Mouse (Mus musculus) forebrain, embryonic 13.5 days (tissue): ENCODE results near the gene Rps8. TPM values are rescaled to one million over a fixed set of nuclear protein-coding genes. Genes with fewer than 3 reads are reported as not detected.
"Not testable (repeated sequence)": the region's sequence is repeated elsewhere in the genome, so short reads cannot be mapped to it uniquely, and the experiment has no call there.

Experiments used
- ATAC-seq: fragments of 200-750 bp; cut with Nextera tagmentation; 2 replicates; pipeline ENCODE4 v1.8.0; 2017
- H3K27ac ChIP-seq: fragments of 300-500 bp; sonication (generic); 2 replicates; pipeline ENCODE4 v1.5.1; 2015; ENCODE audit warnings: inconsistent platforms, mild to moderate bottlenecking, moderate library complexity
- H3K27me3 ChIP-seq: fragments of 300-500 bp; sonication (generic); 2 replicates; pipeline ENCODE4 v1.6.1; 2015; ENCODE audit warnings: mild to moderate bottlenecking, inconsistent platforms
- H3K36me3 ChIP-seq: fragments of 300-500 bp; sonication (generic); 2 replicates; pipeline ENCODE4 v1.6.1; 2015; ENCODE audit warnings: mild to moderate bottlenecking, inconsistent platforms; ENCODE audit not compliant: poor library complexity, severe bottlenecking
- H3K4me1 ChIP-seq: fragments of 300-500 bp; sonication (generic); 2 replicates; pipeline ENCODE4 v1.6.1; 2015; ENCODE audit warnings: inconsistent platforms
- H3K4me2 ChIP-seq: fragments of 300-500 bp; sonication (generic); 2 replicates; pipeline ENCODE4 v1.6.1; 2015; ENCODE audit warnings: inconsistent platforms, mild to moderate bottlenecking, moderate library complexity
- H3K4me3 ChIP-seq: fragments of 300-500 bp; sonication (generic); 2 replicates; pipeline ENCODE4 v1.5.1; 2015; ENCODE audit warnings: mild to moderate bottlenecking, inconsistent platforms
- H3K9ac ChIP-seq: fragments of 300-500 bp; sonication (generic); 2 replicates; pipeline ENCODE4 v1.6.1; 2015; ENCODE audit warnings: mild to moderate bottlenecking, inconsistent platforms
- H3K9me3 ChIP-seq: fragments of 300-500 bp; sonication (generic); replicated peaks from 2 replicates; pipeline ENCODE4 v1.6.1; 2016; ENCODE audit warnings: inconsistent platforms
- WGBS: fragments of 180-500 bp; shearing (Covaris S2); methylation state at CpG from one replicate; pipeline ENCODE4 v1.1.7; 2015; 5-methylcytosine and 5-hydroxymethylcytosine counted together
- polyA plus RNA-seq: library from polyadenylated mRNA; unstranded; fragments of >200 nt; fragmentation: Nextera tagmentation; extraction: Ambion mirVana; gene quantifications from 2 replicates; pipeline ENCODE4 v1.2.1, GENCODE M21; 2015

Rps8 gene
- 667 and 710 TPM in 2 replicates for polyA plus RNA-seq

DNA sequence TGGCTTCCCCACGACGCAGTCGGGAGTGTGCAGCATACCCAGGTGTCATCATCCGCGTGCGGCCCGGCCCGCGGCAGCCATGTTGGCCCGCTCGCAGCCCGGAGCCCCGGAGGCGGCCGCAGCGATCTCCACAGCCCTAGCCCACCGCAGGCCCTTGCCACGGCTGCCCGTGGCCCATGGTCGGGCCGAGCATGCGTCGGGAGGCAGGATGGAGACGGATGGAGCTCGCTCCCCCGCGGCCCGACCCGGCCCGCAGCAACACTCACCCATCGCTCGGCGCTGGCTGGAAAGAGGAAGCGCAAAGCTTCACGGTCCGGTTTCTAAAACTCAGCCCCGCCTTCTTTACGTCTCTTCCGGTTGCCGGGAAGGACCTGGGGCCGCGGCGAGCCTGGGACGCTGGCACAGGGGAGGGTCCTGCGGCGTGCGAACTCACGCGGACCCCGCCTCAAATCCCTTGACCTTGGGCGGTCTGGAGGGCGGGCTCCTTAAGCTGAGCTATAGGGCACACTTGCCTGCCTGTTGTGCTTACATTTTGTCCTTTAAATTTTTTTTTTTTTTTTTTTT, at the start of gene Rps8:
Rps8 (minus strand) TSS at position 452 of the 564 bp plus-strand sequence.
- WGBS, result under 1% methylated on average over 52 of the region's 52 CpGs
- Histone ChIP-seq H3K36me3 (peaks cover 60% of the 10 kb centered on the region), H3K4me3 (peak within 1 kb of the TSS; percentile 96), H3K9ac (peak within 1 kb of the TSS; percentile 100), H3K4me2 (peak within 1 kb of the TSS; percentile 89), H3K9me3 (no peaks in the 10 kb centered on the region), H3K27me3 (no peaks in the 10 kb centered on the region), H3K4me1 (peaks cover 26% of the 10 kb centered on the region), H3K27ac (peak within 1 kb of the TSS; percentile 94)
- peak; percentile 94 for ATAC-seq

DNA sequence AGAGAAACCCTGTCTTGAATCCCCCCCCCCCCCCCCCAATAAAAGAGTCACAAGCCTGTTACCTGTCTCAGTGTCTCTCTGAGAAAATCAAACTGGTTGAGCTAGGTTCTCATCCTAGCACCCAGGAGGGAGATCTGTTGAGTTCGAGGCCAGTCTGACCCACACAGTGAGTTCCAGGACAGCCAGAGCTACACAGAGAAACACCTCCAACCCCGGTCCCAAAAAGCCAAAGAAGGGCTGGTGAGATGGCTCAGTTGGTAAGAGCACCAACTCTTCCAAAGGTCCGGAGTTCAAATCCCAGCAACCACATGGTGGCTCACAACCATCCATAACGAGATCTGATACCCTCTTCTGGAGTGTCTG, 46.9 kb upstream of the Rps8 start:
- 0 out of 2 replicates have a peak, but pooled peaks cover 4% of the 10 kb centered on the region for H3K4me1 ChIP-seq
- H3K9me3 ChIP-seq, result no peaks in the 10 kb centered on the region
- 67% methylated on average over 4 of the region's 4 CpGs for WGBS
- no peak overlapping the region for H3K9ac ChIP-seq
- peak overlapping the region; percentile 54; the same call in 1 of the 2 replicates for H3K4me2 ChIP-seq
- no peak overlapping the region for H3K4me3 ChIP-seq
- H3K27ac ChIP-seq, result no peak overlapping the region
- no peaks in the 10 kb centered on the region for H3K36me3 ChIP-seq
- no peak for ATAC-seq
- no peaks in the 10 kb centered on the region for H3K27me3 ChIP-seq

DNA sequence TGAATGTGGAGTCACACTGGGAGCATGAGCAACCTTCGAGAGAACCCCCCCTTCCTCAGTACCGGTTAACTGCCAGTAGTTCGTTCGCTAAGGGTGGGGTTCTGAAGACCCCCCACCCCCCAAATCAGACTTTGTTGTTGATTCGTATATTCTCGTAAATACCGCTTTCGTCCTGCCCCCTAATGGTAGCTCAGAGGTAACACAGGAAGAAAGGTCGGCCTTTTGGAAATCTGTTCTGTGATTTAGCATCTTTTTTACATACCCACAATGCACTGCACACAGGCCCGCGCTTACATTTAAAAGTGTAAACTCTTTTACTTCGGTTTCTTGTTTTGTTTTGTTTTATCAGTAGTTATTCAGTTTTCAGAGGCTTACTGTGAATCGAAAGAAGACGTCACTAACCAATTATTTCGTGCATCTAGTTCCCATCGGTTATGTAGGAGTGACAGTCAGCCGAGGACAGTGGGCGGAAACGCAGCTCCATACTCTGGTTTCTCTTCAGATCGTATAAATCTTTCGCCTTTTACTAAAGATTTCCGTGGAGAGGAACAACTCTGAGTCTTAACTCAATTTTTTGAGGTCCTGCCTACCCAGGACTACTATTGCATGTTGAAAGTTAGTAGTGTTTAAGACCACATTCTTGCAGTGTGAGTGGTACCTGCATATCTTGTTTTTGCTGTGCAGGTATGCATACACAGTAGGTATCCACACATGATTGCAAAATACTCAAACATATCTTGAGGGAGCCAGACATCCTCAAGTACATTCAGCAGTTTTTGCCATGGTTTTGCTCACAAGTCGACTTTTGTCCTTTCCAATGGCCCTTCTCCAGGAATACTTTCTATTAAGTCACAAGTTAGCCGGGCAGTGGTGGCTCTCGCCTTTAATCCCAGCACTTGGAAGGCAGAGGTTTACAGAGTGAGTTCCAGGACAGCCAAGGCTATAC, 46.3 kb upstream of the Rps8 start:
- peak; percentile 67 for ATAC-seq
- peak overlapping the region; percentile 36; the same call in 1 of the 2 replicates for H3K27ac ChIP-seq
- 0 out of 2 replicates have a peak, but pooled peaks cover 4% of the 10 kb centered on the region for H3K4me1 ChIP-seq
- 2% methylated on average over 25 of the region's 25 CpGs for WGBS
- H3K36me3 ChIP-seq, result no peaks in the 10 kb centered on the region
- no peaks in the 10 kb centered on the region for H3K27me3 ChIP-seq
- H3K4me3 ChIP-seq, result peak overlapping the region; percentile 32
- H3K9ac ChIP-seq, result peak overlapping the region; percentile 51
- no peaks in the 10 kb centered on the region for H3K9me3 ChIP-seq
- H3K4me2 ChIP-seq, result peak overlapping the region; percentile 54

DNA sequence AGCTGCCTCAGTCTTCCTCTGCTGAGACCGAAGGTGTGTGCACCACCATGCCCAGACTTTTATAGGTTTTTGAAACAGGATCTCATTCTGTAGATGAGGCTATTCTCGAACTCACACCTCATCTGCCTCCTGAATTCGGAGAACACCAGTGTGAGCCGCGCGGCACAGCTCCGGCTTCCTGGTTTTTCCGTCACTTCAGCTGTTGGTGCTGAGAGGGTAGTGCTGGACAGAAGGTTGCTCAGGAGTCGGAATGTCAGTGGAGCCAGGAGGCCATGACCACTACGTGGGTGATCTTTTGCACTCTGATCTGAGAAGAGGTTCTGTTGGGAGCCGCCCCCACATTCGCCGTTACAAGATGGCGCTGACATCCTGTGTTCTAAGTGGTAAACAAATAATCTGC, 35.8 kb upstream of the Rps8 start:
- H3K9me3 ChIP-seq, result no peaks in the 10 kb centered on the region
- no peak for ATAC-seq
- WGBS, result 95% methylated on average over 14 of the region's 14 CpGs

DNA sequence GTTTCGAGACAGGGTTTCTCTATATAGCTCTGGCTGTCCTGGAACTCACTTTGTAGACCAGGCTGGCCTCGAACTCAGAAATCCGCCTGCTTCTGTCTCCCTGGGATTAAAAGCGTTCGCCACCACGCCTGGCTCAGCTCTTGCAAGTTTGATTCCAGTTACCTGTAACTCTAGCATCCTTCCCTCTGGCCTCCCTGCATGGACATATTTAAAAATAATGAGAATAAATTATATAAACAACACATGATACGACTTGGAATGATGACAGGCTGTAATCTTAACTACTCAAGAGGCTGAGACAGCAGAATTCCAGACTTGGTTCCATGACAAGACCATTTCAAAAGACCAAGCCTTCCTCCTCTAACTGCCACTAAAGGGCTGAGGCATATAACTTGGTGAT, 34.6 kb upstream of the Rps8 start:
- Histone ChIP-seq H3K36me3 (no peaks in the 10 kb centered on the region), H3K27ac (peak overlapping the region; percentile 49; the same call in 1 of the 2 replicates), H3K4me3 (no peak overlapping the region), H3K27me3 (no peaks in the 10 kb centered on the region), H3K4me2 (peak overlapping the region; percentile 19; the same call in 1 of the 2 replicates), H3K9me3 (no peaks in the 10 kb centered on the region), H3K4me1 (peaks cover 6% of the 10 kb centered on the region; the same call in 1 of the 2 replicates), H3K9ac (0 out of 2 replicates have a peak overlapping the region, but pooled peaks have one; percentile 61)
- 65% methylated on average over 7 of the region's 7 CpGs for WGBS
- no peak for ATAC-seq

More for the DNA sequence above, 35.8 kb upstream of the Rps8 start:
- H3K4me3 ChIP-seq, result no peak overlapping the region
- no peak overlapping the region for H3K9ac ChIP-seq
- no peak overlapping the region for H3K27ac ChIP-seq
- no peaks in the 10 kb centered on the region for H3K27me3 ChIP-seq
- H3K36me3 ChIP-seq, result no peaks in the 10 kb centered on the region
- no peak overlapping the region for H3K4me2 ChIP-seq
- H3K4me1 ChIP-seq, result peaks cover 6% of the 10 kb centered on the region; the same call in 1 of the 2 replicates

DNA sequence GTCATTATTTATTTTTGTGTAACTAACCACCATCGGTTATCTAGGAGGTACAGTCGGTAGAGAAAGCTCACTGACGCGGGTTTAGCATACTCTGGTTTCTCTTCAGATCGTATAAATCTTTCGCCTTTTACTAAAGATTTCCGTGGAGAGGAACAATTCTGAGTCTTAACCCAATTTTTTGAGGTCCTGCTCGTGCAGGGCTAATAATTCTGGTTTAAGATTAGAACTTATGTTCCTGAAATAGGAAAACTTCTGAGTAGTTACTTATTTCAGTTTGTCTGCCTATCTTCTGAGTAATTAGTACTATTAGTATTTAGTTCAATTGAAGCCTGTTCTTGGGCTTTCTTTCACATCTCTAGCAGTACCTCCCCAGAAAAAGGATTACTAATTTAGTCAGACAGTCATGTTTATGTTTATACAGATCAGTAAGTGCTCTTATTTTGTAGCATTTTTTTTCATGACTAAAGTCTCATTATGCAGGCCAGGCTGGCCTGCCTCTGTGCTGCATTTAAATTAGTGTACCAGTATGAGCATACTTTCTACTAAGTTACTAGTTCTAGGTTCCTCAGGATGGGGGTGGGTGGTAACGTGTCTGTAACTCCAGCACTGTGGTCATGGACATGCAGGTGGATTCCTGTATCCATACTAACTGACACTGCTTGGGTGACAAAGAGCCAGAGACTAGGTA, 34.0 kb upstream of the Rps8 start:
- WGBS, result 0% methylated on average over 9 of the region's 9 CpGs
- peak; percentile 91 for ATAC-seq
- Histone ChIP-seq H3K36me3 (no peaks in the 10 kb centered on the region), H3K9ac (peak overlapping the region; percentile 61), H3K4me2 (peak overlapping the region; percentile 43), H3K4me1 (peaks cover 6% of the 10 kb centered on the region; the same call in 1 of the 2 replicates), H3K4me3 (peak overlapping the region; percentile 21), H3K27ac (peak overlapping the region; percentile 49), H3K9me3 (no peaks in the 10 kb centered on the region), H3K27me3 (no peaks in the 10 kb centered on the region)

DNA sequence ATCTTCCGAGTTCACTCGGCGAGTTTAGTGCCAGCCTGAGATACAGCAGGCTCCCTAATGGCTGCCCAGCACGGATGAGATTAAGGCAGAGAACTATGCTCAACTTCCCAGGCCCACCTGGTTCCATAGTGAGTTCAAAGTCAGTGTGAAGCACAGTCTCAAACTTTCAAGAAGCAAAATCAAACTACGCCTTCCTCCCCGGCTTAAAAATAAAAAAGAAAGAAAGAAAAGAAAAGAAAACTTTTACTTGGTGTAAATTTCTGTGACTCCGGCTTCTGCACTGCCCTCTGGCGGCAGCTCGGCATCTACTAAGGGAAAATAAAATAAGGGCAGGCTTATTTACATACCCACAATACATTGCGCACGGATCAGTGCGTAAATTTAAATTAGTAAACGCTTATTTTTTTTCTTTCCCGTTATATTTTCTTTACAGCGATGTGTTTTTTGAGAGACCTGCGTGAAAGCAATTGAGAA, 33.4 kb upstream of the Rps8 start:
- Histone ChIP-seq H3K4me1 (peaks cover 6% of the 10 kb centered on the region; the same call in 1 of the 2 replicates), H3K4me3 (peak overlapping the region; percentile 21), H3K36me3 (no peaks in the 10 kb centered on the region), H3K27me3 (no peaks in the 10 kb centered on the region), H3K4me2 (peak overlapping the region; percentile 43), H3K27ac (peak overlapping the region; percentile 49), H3K9me3 (no peaks in the 10 kb centered on the region), H3K9ac (peak overlapping the region; percentile 61)
- peak; percentile 76 for ATAC-seq
- 2% methylated on average over 16 of the region's 16 CpGs for WGBS

DNA sequence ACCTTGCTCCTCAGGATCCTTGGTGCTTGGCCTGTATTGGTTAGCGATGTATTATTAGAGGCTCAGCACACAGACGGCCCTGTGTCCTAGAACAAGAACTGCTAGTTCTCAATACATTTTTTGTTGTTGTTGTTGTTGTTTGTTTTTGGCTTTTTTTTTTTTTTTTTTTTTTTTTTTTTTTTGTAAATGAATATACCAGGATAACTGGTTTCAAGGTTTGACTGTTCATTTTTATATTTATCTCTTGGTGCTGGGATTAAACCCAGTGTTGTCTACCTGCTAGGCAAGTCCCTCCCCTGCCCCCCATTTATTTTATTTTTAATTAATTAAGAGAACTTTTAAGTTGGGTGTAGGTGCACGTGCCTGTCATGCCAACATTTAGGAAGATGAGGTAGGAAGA, 32.9 kb upstream of the Rps8 start:
- peak overlapping the region; percentile 43 for H3K4me2 ChIP-seq
- H3K36me3 ChIP-seq, result no peaks in the 10 kb centered on the region
- no peaks in the 10 kb centered on the region for H3K9me3 ChIP-seq
- H3K27ac ChIP-seq, result no peak overlapping the region
- no peak for ATAC-seq
- WGBS, result 55% methylated on average over 3 of the region's 3 CpGs
- no peak overlapping the region for H3K9ac ChIP-seq
- peak overlapping the region; percentile 21; the same call in 1 of the 2 replicates for H3K4me3 ChIP-seq
- H3K27me3 ChIP-seq, result no peaks in the 10 kb centered on the region
- peaks cover 6% of the 10 kb centered on the region; the same call in 1 of the 2 replicates for H3K4me1 ChIP-seq

DNA sequence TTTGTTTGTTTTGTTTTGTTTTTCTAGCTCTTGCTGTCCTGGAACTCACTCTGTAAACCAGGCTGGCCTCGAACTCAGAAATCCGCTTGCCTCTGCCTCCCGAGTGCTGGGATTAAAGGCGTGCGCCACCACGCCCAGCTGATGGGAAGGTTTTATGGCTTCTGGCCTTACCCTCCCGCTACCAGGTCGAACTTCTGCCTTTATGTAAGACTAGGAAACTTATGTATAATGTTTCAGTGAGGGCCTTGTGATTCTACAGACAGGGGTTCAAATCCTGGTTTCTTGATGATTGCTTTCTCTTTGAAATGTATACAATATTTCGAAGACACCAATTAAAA, 26.7 kb upstream of the Rps8 start:
- 15% methylated on average over 9 of the region's 9 CpGs for WGBS
- Histone ChIP-seq H3K4me2 (peak overlapping the region; percentile 82), H3K4me3 (peak overlapping the region; percentile 67), H3K9ac (peak overlapping the region; percentile 68), H3K4me1 (peaks cover 25% of the 10 kb centered on the region), H3K36me3 (peaks cover 25% of the 10 kb centered on the region)
- H3K27me3 ChIP-seq, H3K9me3 ChIP-seq, H3K27ac ChIP-seq: not testable (repeated sequence)
- peak; percentile 69 for ATAC-seq

DNA sequence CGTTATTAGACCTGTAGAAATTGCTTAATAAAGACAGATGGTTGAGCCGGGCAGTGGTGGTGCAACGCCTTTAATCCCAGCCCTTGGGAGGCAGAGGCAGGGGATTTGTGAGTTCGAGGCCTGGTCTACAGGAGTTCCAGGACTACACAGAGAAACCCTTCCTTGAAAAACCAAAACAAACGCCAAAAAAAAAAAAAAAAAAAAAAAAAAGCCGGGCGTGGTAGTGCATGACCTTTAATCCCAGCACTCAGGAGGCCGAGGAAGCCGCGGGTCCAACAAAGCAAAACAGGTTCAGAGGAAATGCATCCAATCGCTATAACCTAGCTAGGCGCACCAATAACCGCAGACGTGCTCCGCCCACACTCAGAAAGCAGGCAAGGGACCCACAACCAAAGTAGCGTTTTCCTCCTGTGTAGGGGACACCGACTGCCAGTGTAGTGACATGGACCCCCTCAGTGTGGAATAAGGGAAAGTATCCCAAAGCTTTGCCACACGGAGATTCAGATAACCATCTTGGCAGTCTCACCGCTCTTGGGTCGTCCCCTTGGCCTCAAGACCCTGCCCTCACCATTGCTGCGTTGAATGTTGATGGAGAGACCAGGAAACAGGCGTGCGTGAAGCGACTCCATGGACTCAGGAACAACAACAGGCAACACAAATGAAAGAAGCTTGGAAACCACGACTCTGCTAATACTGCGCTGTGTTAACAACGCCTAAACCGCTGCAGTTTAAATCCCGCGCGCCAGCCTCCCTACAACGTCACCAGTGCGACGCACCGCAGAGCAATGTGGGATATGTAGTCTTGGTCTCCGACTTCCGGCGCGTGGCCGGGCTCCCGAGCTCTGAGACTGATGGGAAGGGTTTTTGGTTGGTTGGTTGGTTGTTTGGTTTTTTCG, 26.1 kb upstream of the Rps8 start, which contains the start of gene Kif2c:
Kif2c (minus strand) TSS at position 777 of the 896 bp plus-strand sequence.
- Histone ChIP-seq H3K9me3 (no peaks in the 10 kb centered on the region), H3K36me3 (peaks cover 31% of the 10 kb centered on the region), H3K27me3 (no peaks in the 10 kb centered on the region), H3K4me3 (peak within 1 kb of the TSS; percentile 67), H3K4me2 (peak within 1 kb of the TSS; percentile 82), H3K27ac (no peak within 1 kb of the TSS; the same call in 1 of the 2 replicates), H3K9ac (peak within 1 kb of the TSS; percentile 71), H3K4me1 (peaks cover 25% of the 10 kb centered on the region)
- 2% methylated on average over 42 of the region's 42 CpGs for WGBS
- peak; percentile 100 for ATAC-seq

DNA sequence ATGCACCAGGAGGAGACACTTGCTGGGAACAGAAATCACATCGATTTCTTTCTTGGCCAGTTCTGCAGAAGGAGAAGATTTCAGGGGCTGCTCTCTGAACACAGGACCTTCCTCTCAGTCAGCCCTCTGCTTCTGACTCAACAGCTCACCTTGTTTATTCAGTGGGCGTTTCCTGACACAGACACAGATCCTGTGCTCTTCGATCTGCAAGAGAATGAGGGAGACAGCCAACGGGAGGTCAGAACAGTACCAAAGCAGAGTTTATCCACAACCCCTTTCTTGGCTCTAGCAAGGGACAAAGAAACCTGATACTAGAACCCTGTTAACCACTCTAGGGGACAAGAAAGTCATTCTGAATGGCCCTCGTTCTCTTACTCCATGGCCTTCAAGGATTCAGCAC, 13.9 kb upstream of the Rps8 start:
- Histone ChIP-seq H3K9me3 (no peaks in the 10 kb centered on the region), H3K27ac (no peak overlapping the region), H3K4me2 (no peak overlapping the region), H3K4me3 (no peak overlapping the region), H3K9ac (no peak overlapping the region), H3K4me1 (no peaks in the 10 kb centered on the region), H3K27me3 (no peaks in the 10 kb centered on the region), H3K36me3 (peaks cover 99% of the 10 kb centered on the region)
- ATAC-seq, result no peak
- 86% methylated on average over 5 of the region's 5 CpGs for WGBS
